Mouse (Mus musculus): ENCODE data around the gene Apold1.

Gene Apold1

GRCm38 (mm10) chr6:134981231-134982062, at the start of gene Apold1:
Apold1 (plus strand) TSS chr6:134981718.
- CTCF ChIA-PET: interaction anchor here (0.6 to 1.9 kb wide), 13 partner anchors 16 to 1465 kb away, joined by 3 to 8 read pairs (median 4); partner anchors contain the start of gene Ddx47 (in 1 of the 4)

DNA sequence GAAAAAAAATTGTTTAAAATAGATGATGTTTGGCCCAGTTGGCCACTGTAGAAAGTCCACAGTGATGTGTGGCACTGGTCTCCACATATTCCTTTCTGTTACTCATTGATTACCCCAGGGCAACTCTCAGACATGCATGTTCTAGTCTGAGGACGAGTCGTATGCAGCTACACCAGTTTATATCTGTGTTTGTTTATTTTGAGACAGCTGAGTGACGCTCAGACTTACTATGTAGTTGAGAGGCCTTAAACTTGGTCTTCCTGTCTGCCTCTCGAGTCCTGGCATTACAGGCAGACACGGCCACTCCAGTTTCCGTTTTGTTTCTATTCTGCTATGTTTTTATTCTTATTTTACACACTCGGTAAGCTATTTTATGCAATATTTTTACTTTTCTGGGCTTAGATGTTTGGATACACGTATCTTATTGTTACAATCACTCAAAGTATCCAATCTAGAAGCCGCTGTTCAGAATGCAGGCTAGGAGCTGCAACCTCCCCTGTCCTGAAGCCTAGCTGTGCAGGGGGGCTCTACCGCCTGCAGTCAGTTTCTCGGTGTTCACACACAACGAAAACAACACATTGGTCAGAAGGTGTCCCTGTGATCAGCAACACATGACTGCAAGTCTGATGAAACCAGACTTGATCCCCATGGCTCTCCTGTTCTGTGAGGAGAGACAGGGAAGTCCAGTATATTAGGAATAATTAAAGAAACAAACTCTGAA, 48.9 kb upstream of the Apold1 start:
- POLR2A ChIA-PET: interaction anchor here in 3 of 4 experiments (0.9 to 6.7 kb wide), 11 partner anchors 12 to 52 kb away, joined by 3 to 165 read pairs (median 5); partner anchors contain the start of genes Cdkn1b (in 3 of the 3), Apold1 (in 1 of the 3) and Gpr19 (in 1 of the 3)
- CTCF ChIA-PET: interaction anchor here in 2 of 4 experiments (0.6 to 1.0 kb wide), 4 partner anchors 14 to 732 kb away, joined by 3 to 5 read pairs (median 4); no protein-coding TSS in a partner anchor

More at GRCm38 (mm10) chr6:134981231-134982062, at the start of gene Apold1:
- POLR2A ChIA-PET: interaction anchor here (0.5 to 3.9 kb wide), 40 partner anchors 9 to 359 kb away, joined by 3 to 32 read pairs (median 4); partner anchors contain the start of genes Cdkn1b (in 2 of the 4) and Ddx47 (in 1 of the 4)

GRCm38 (mm10) chr6:134933207-134933558, 48.3 kb upstream of the Apold1 start:
- ChIA-PET POLR2A (interaction anchor here in 3 of 4 experiments (0.9 to 6.7 kb wide), 9 partner anchors 11 to 52 kb away, joined by 3 to 165 read pairs (median 6); partner anchors contain the start of genes Cdkn1b (in 3 of the 3), Apold1 (in 1 of the 3) and Gpr19 (in 1 of the 3)), CTCF (interaction anchor here in 1 of 4 experiments (1.0 kb wide), 1 partner anchor 14 kb away, joined by 3 read pairs; no protein-coding TSS in a partner anchor)

- ChIA-PET CTCF (interaction anchor here in 2 of 4 experiments (0.6 to 0.8 kb wide), 2 partner anchors 13 to 231 kb away, joined by 3 to 4 read pairs; no protein-coding TSS in a partner anchor), POLR2A (interaction anchor here in 2 of 4 experiments (1.1 to 6.7 kb wide), 4 partner anchors 13 to 37 kb away, joined by 3 to 165 read pairs (median 4); partner anchors contain the start of gene Cdkn1b (in 2 of the 2))
Observed at GRCm38 (mm10) chr6:134934305-134934704, 47.2 kb upstream of the Apold1 start.

DNA sequence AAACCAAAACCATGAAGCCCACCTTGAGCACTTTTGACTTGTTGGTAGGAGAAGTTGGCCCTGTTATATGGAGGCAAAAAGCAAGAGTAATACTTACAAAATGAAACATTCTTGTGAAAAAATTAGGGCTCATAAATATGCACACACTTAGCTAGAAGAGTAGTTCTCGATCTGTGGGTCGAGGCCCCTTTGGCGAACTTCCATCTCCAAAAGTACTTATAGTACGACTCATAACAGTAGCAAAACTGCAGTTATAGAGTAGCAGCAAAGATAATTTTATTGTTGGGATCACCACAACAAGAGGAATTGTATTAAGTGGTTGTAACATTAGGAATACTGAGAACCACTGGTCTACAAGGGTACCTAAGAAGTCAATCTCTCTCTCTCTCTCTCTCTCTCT, 41.7 kb upstream of the Apold1 start:
- CTCF ChIA-PET: interaction anchor here in 3 of 4 experiments (0.6 to 1.3 kb wide), 6 partner anchors 11 to 115 kb away, joined by 3 to 4 read pairs (median 3); no protein-coding TSS in a partner anchor
- POLR2A ChIA-PET: interaction anchor here in 3 of 4 experiments (0.6 to 4.4 kb wide), 11 partner anchors 11 to 235 kb away, joined by 3 to 19 read pairs (median 3); partner anchors contain the start of genes Cdkn1b (in 2 of the 3), Crebl2 (in 1 of the 3) and Gpr19 (in 1 of the 3)

DNA sequence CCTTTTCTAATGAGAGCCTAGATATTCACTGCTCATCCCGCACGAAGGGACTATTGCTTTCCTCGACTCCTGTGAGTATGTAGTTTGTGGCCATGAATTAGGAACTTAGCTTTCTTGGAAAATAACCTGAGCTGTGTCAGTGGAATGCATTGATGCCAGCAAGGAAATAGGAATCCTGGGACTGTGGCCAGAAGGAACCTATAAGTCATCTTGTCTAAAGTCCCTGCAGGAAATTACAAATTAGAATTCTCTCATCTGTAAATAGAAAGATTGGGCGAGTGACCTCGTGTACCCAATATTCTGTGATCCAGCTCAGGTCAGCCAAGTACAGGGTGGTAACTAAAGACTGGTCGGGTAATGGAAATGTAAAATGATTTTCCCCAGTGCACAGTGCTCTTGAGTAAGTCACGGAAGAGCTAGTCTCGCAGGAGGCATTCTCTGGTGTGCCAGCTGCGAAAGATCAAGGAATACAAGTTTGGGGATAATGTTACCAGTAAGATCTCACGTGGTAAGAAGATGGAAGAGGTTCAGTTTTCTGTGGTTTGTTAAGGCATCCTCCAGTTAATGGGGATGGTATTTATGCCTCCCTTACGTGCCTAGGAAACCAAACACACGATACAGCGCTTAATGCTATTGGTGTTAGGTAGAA, 37.6 kb upstream of the Apold1 start:
- ChIA-PET CTCF (no interaction called here), POLR2A (interaction anchor here in 3 of 4 experiments (0.5 to 5.6 kb wide), 8 partner anchors 11 to 191 kb away, joined by 3 to 37 read pairs (median 6); partner anchors contain the start of genes Cdkn1b (in 1 of the 3) and Gpr19 (in 1 of the 3))

DNA sequence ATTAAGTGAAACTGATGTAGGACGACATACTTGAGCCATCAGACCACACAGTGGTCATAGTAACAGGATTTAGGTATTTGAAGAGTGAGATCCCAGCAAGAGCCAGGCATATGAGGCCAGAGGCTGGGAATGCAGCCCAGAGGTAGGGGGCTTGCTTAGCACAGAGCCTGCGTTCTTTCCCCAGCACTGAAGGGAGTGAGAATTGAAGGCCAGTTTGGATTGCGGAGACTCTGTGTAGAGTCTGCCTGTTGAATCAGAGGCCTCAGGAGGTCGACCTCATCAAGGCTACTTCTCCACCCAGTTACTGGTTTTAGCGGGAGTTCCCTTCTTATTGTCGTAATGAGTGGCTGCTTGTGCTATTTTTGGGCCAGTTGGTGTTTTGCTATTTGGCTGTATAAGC, 35.5 kb upstream of the Apold1 start:
- CTCF ChIA-PET: interaction anchor here (0.6 to 1.5 kb wide), 6 partner anchors 49 to 239 kb away, joined by 3 to 7 read pairs (median 3); no protein-coding TSS in a partner anchor
- POLR2A ChIA-PET: interaction anchor here in 2 of 4 experiments (0.9 to 5.6 kb wide), 16 partner anchors 11 to 79 kb away, joined by 3 to 37 read pairs (median 6); partner anchors contain the start of genes Cdkn1b (in 2 of the 2) and Gpr19 (in 1 of the 2)

- POLR2A ChIA-PET: interaction anchor here in 3 of 4 experiments (0.6 to 5.6 kb wide), 35 partner anchors 10 to 458 kb away, joined by 3 to 37 read pairs (median 4); partner anchors contain the start of genes Cdkn1b (in 3 of the 3), Gpr19 (in 1 of the 3) and Mansc1 (in 1 of the 3)
Observed at GRCm38 (mm10) chr6:134946858-134947257, 34.7 kb upstream of the Apold1 start.

GRCm38 (mm10) chr6:134947311-134948087, 34.0 kb upstream of the Apold1 start:
- ChIA-PET CTCF (interaction anchor here (0.5 to 2.4 kb wide), 64 partner anchors 8 to 1873 kb away, joined by 3 to 9 read pairs (median 4); partner anchors contain the start of genes Apold1 (in 2 of the 4), Cdkn1b (in 2 of the 4), Gprc5a (in 1 of the 4) and Mansc1 (in 1 of the 4)), POLR2A (interaction anchor here in 3 of 4 experiments (0.5 to 5.6 kb wide), 40 partner anchors 10 to 458 kb away, joined by 3 to 37 read pairs (median 4); partner anchors contain the start of genes Cdkn1b (in 3 of the 3), Gpr19 (in 1 of the 3) and Mansc1 (in 1 of the 3))

More at GRCm38 (mm10) chr6:134946858-134947257, 34.7 kb upstream of the Apold1 start:
- CTCF ChIA-PET: interaction anchor here (0.5 to 2.4 kb wide), 49 partner anchors 8 to 1873 kb away, joined by 3 to 9 read pairs (median 4); partner anchors contain the start of genes Cdkn1b (in 1 of the 4), Gprc5a (in 1 of the 4) and Mansc1 (in 1 of the 4)

DNA sequence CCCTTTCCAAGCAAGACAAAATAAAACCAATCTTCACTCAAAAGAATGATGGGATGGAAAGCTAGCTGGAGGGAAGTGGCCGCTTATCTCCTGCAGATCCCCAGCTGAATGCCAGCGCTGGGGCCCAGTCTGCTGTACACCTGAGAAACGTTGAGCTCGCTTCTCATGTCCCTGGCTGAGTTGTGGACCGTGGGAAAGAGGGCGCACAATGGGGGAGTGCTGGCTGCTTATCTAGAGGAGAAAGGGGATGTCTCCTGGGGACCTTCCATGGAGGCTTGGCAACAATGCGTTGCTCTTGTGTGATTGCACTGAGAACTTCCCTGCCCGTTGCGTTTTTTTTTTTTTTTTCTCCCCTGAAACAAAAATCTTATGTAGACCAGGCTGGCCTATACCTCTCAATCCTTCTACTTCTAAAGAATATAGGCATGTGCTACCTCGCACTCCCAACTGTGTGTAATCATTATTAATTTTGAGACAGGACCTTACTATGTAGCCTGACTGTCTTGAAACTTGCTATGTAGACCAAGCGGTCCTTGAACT, 32.9 kb upstream of the Apold1 start:
- ChIA-PET CTCF (interaction anchor here (0.5 to 2.4 kb wide), 29 partner anchors 8 to 1188 kb away, joined by 3 to 13 read pairs (median 4); partner anchors contain the start of gene Apold1 (in 2 of the 4)), POLR2A (interaction anchor here (0.6 to 5.6 kb wide), 18 partner anchors 11 to 196 kb away, joined by 3 to 37 read pairs (median 5); partner anchors contain the start of genes Cdkn1b (in 1 of the 4) and Gpr19 (in 1 of the 4))

GRCm38 (mm10) chr6:134949241-134949640, 32.3 kb upstream of the Apold1 start:
- POLR2A ChIA-PET: interaction anchor here in 1 of 4 experiments (0.6 to 5.5 kb wide), 6 partner anchors 16 to 120 kb away, joined by 3 to 36 read pairs (median 4); partner anchors contain the start of genes Cdkn1b and Gpr19
- CTCF ChIA-PET: interaction anchor here in 2 of 4 experiments (0.5 to 2.4 kb wide), 5 partner anchors 11 to 105 kb away, joined by 3 to 8 read pairs (median 6); no protein-coding TSS in a partner anchor

- ChIA-PET POLR2A (interaction anchor here in 2 of 4 experiments (0.6 to 1.2 kb wide), 4 partner anchors 22 to 373 kb away, joined by 3 read pairs; no protein-coding TSS in a partner anchor), CTCF (interaction anchor here in 1 of 4 experiments (0.5 kb wide), 1 partner anchor 181 kb away, joined by 3 read pairs; no protein-coding TSS in a partner anchor)
Observed at GRCm38 (mm10) chr6:134951364-134951763, 30.2 kb upstream of the Apold1 start.

DNA sequence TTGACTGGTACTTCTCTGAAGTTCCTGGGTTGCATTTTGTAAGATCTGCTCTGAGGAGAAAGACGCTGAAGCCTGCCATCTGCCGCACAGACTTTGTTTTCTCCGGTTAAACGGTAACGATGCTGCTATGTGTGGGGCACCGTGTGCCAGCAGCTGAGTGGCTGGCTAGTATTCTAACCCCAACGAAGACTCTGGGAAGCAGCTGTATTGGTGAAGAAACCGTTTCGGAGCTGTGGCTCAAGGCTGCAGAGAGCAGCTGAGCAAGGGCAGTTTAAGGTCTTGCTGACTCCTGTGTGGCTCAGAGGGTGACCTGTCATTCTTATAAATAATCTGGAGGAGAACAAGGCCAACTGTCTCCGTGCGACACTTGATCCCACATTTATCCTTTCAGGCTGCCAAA, 27.5 kb upstream of the Apold1 start:
- ChIA-PET CTCF (interaction anchor here in 1 of 4 experiments (0.6 to 1.5 kb wide), 3 partner anchors 30 to 330 kb away, joined by 3 to 4 read pairs (median 3); no protein-coding TSS in a partner anchor), POLR2A (interaction anchor here in 1 of 4 experiments (0.6 to 1.5 kb wide), 5 partner anchors 10 to 84 kb away, joined by 3 to 4 read pairs (median 4); no protein-coding TSS in a partner anchor)

DNA sequence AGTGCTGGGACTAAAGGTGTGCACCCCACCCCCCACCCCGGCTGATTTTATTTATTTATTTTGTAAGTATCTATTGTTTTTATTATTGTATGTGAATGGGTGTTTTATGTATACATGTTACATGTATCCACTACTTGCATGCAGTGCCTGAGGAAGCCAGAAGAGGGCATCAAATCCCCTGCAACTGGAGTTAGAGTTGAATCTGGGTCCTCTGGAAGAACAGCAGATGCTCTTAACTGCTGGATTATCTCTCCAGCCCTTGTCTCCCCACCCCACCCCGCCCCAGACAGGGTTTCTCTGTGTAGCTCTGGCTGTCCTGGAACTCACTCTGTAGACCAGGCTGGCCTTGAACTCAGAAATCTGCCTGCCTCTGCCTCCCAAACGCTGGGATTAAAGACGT, 25.1 kb upstream of the Apold1 start:
- ChIA-PET CTCF (interaction anchor here in 3 of 4 experiments (0.5 to 2.2 kb wide), 10 partner anchors 27 to 192 kb away, joined by 3 to 6 read pairs (median 3); no protein-coding TSS in a partner anchor), POLR2A (interaction anchor here (0.5 to 0.7 kb wide), 4 partner anchors 194 to 1466 kb away, joined by 3 to 5 read pairs (median 3); no protein-coding TSS in a partner anchor)

- ChIA-PET CTCF (interaction anchor here in 2 of 4 experiments (1.0 to 1.2 kb wide), 3 partner anchors 13 to 91 kb away, joined by 3 to 7 read pairs (median 3); partner anchors contain the start of gene Apold1 (in 1 of the 2)), POLR2A (interaction anchor here (0.6 to 2.5 kb wide), 23 partner anchors 10 to 429 kb away, joined by 3 to 10 read pairs (median 3); partner anchors contain the start of genes Apold1 (in 3 of the 4), Cdkn1b (in 2 of the 4) and Gpr19 (in 1 of the 4))
Observed at GRCm38 (mm10) chr6:134961286-134961685, 20.2 kb upstream of the Apold1 start.
